Mouse (Mus musculus) lung, embryonic 16.5 days (tissue): Measurements from ENCODE around the gene Pknox2. TPM values are rescaled to one million over a fixed set of nuclear protein-coding genes. Genes with fewer than 3 reads are reported as not detected.

ENCODE experiments used
- ATAC-seq: fragments of 200-750 bp; cut with Nextera tagmentation; 2 replicates; pipeline ENCODE4 v1.8.0; 2017; ENCODE audit warnings: low read depth, mild to moderate bottlenecking, moderate library complexity
- H3K27ac ChIP-seq: fragments of 300-500 bp; sonication (generic); 2 replicates; pipeline ENCODE4 v1.5.1; 2014; ENCODE audit warnings: mild to moderate bottlenecking, control low read depth, low read length
- H3K27me3 ChIP-seq: fragments of 300-500 bp; sonication (generic); 2 replicates; pipeline ENCODE4 v1.6.1; 2014; ENCODE audit warnings: low read depth, low read length, mixed read lengths; ENCODE audit not compliant: control insufficient read depth, insufficient read depth
- H3K36me3 ChIP-seq: fragments of 300-500 bp; sonication (generic); 2 replicates; pipeline ENCODE4 v1.6.1; 2014; ENCODE audit warnings: low read length; ENCODE audit not compliant: control insufficient read depth, insufficient read depth
- H3K4me1 ChIP-seq: fragments of 300-500 bp; sonication (generic); replicated peaks from 2 replicates; pipeline ENCODE4 v1.6.1; 2014; ENCODE audit warnings: low read length, mixed read lengths; ENCODE audit not compliant: control insufficient read depth, insufficient read depth
- H3K4me2 ChIP-seq: fragments of 300-500 bp; sonication (generic); 2 replicates; pipeline ENCODE4 v1.6.1; 2014; ENCODE audit warnings: low read depth, low read length, control low read depth
- H3K4me3 ChIP-seq: fragments of 300-500 bp; sonication (generic); 2 replicates; pipeline ENCODE4 v1.5.1; 2014; ENCODE audit warnings: mild to moderate bottlenecking, low read length, control low read depth
- H3K9ac ChIP-seq: fragments of 300-500 bp; sonication (generic); 2 replicates; pipeline ENCODE4 v1.6.1; 2014; ENCODE audit warnings: low read length, control low read depth
- H3K9me3 ChIP-seq: fragments of 300-500 bp; sonication (generic); 2 replicates; pipeline ENCODE4 v1.6.1; 2016; ENCODE audit warnings: low read length; ENCODE audit not compliant: control insufficient read depth
- WGBS: fragments of 180-500 bp; shearing (Covaris S2); extraction: QIAGEN DNeasy Blood & Tissue Kit; methylation state at CpG from one replicate; pipeline ENCODE4 v1.1.7; 2014; 5-methylcytosine and 5-hydroxymethylcytosine counted together
- polyA plus RNA-seq: library from polyadenylated mRNA; unstranded; fragments of >200 nt; fragmentation: Nextera tagmentation; extraction: Ambion mirVana; gene quantifications from 2 replicates; pipeline ENCODE4 v1.2.1, GENCODE M21; 2015

Pknox2 gene
- polyA plus RNA-seq, 1 experiment from 2014 or later, result 12.8 TPM

GRCm38 (mm10) chr9:37069391-37070312, 77.6 kb downstream of the Pknox2 start:
- Histone ChIP-seq H3K9me3 (no peaks in the 10 kb centered on the region), H3K36me3 (no peaks in the 10 kb centered on the region), H3K4me2 (no peak overlapping the region), H3K4me1 (peaks cover 5% of the 10 kb centered on the region), H3K27me3 (no peaks in the 10 kb centered on the region), H3K27ac (no peak overlapping the region), H3K9ac (no peak overlapping the region), H3K4me3 (no peak overlapping the region)
- 64% methylated on average over 6 of the region's 6 CpGs for WGBS
- no peak for ATAC-seq

DNA sequence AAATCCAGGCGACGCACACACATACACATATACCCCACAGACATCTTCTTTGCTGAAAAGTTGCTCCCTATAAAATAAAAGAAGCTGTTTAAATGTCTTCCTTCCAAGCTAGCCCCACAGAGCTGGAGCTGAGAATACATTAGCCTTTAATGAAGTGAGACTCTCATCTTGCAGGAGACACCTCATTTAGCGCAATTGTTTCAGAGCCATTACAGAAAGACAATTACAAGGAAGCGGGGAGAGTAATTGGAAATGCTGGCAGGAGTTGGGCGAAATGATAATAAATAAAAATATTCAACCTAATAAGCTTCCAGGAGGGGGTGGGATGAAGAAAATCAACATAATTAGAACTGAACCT, 79.8 kb downstream of the Pknox2 start:
- ATAC-seq, result no peak
- Histone ChIP-seq H3K27me3 (no peaks in the 10 kb centered on the region), H3K9me3 (no peaks in the 10 kb centered on the region), H3K4me2 (no peak overlapping the region), H3K27ac (no peak overlapping the region), H3K36me3 (no peaks in the 10 kb centered on the region), H3K4me1 (peaks cover 5% of the 10 kb centered on the region), H3K9ac (no peak overlapping the region), H3K4me3 (no peak overlapping the region)
- 56% methylated on average over 5 of the region's 5 CpGs for WGBS

DNA sequence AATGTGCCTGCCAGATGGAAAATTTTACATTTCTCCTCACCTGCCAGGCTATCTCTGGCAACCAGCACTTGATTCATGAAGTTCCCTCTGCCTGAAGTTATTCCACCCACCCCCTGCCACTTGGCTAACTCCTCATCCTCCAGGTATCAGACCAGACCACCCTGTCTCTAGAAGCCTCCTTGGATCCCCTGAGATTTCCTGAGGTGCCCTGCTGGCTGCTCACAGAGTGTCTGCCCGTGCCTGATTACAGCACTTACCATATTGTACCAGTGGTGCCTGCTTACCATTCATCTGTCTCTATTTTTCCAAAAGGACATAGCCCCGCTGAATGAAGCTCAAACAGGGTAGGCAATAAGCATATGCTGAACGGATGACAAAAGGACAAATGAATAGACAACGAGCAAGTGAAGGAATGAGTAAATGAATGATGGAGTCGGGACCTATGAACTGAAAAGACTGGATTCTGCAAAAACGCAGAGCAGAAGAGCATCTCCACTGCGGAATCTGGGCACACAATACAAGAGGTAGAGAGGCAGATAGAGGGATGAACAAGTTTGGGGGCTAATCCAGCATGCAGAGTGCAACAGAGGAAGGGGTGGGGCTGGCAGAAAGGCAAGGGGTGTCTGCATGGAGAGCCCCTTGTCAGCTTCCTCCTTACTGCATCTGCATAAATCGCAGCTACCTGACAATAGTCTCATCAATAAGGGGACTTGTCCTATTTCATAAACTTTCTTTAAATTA, 80.3 kb downstream of the Pknox2 start:
- no peak overlapping the region for H3K4me3 ChIP-seq
- H3K4me2 ChIP-seq, result no peak overlapping the region
- H3K27ac ChIP-seq, result no peak overlapping the region
- ATAC-seq, result no peak
- WGBS, result 73% methylated on average over 8 of the region's 8 CpGs
- H3K9ac ChIP-seq, result no peak overlapping the region
- H3K27me3 ChIP-seq, result no peaks in the 10 kb centered on the region
- H3K4me1 ChIP-seq, result peaks cover 5% of the 10 kb centered on the region
- no peaks in the 10 kb centered on the region for H3K9me3 ChIP-seq
- no peaks in the 10 kb centered on the region for H3K36me3 ChIP-seq

DNA sequence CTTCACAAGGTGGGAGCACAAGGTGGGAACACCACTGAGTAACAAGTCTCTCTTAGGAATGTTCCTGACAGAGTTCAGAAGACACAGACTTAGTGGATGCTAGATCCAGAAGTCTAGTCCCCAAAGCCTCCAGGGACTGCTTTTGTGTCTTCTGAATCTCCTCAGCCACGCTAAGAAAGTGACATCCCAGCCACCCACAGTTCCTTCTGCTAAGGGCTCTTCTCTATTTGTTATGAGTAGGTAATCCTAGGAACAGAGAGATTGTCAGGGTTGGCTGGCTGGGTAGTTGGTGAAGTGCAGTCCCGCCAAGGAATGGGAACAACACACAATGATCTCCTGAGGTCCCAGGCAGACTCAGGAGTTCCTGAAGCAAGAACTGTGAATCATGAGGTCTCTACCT, 85.6 kb downstream of the Pknox2 start:
- Histone ChIP-seq H3K4me3 (no peak overlapping the region), H3K27me3 (no peaks in the 10 kb centered on the region), H3K27ac (no peak overlapping the region), H3K4me1 (0 out of 2 replicates have a peak, but pooled peaks cover 2% of the 10 kb centered on the region), H3K9ac (no peak overlapping the region), H3K9me3 (no peaks in the 10 kb centered on the region), H3K4me2 (no peak overlapping the region), H3K36me3 (no peaks in the 10 kb centered on the region)
- WGBS, result 59% methylated on average over 2 of the region's 2 CpGs
- ATAC-seq, result no peak

GRCm38 (mm10) chr9:37054703-37055102, 92.5 kb downstream of the Pknox2 start:
- WGBS, result 23% methylated on average over 5 of the region's 5 CpGs
- peak; percentile 62 for ATAC-seq
- no peaks in the 10 kb centered on the region for H3K36me3 ChIP-seq
- peaks cover 25% of the 10 kb centered on the region for H3K4me1 ChIP-seq
- H3K4me2 ChIP-seq, result peak overlapping the region; percentile 47
- H3K4me3 ChIP-seq, result no peak overlapping the region
- H3K27ac ChIP-seq, result peak overlapping the region; percentile 60
- H3K9ac ChIP-seq, result no peak overlapping the region
- no peaks in the 10 kb centered on the region for H3K27me3 ChIP-seq
- no peaks in the 10 kb centered on the region for H3K9me3 ChIP-seq

DNA sequence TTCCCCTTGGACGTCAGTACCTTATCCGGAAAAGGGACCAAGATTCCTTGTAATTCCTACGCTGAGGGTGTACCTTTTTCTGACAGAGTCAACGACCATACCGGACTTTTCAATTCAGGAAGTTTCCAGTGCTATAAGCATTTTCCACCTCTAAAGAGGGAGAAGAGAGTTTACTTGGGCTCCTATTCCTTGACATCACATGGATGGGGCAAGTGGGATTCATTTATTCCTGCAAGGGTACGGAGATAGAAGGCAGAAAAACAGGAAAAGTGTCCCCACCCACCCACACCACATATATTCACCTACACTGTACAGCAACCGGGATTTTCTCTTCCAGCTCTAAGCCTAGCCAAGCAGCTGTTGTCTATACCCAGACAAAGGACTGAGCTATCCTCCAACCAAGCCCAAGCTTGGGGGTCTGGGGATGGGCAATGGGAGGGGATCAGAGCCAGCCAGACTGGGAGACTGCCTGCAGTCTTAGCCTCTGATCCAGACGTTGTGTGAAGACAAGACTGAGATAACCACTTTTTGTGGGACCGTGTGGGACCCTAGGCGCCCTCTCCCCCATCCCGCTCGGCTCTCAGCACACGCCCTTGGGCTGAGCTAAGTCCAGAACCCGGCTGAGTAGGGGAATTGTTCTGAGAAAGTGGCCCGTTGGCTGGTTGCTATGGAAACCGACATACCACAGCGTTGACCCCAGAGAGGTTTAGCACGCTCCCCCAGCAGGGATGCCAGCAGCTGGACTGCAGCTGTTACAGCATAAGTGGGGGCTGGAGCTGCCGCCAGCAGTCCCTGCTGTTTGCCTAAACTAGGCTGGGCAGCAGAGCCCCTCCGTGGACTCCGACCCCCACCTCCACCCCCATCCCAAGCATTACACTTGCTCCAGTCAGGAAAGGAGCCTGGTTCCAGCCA, 93.3 kb downstream of the Pknox2 start:
- ATAC-seq, result peak; percentile 90
- H3K9me3 ChIP-seq, result no peaks in the 10 kb centered on the region
- H3K27ac ChIP-seq, result peak overlapping the region; percentile 86
- no peaks in the 10 kb centered on the region for H3K36me3 ChIP-seq
- WGBS, result 9% methylated on average over 21 of the region's 21 CpGs
- H3K4me3 ChIP-seq, result peak overlapping the region; percentile 12
- peak overlapping the region; percentile 47 for H3K4me2 ChIP-seq
- H3K4me1 ChIP-seq, result peaks cover 25% of the 10 kb centered on the region
- H3K27me3 ChIP-seq, result no peaks in the 10 kb centered on the region
- peak overlapping the region; percentile 51; the same call in 1 of the 2 replicates for H3K9ac ChIP-seq

GRCm38 (mm10) chr9:37053041-37053440, 94.2 kb downstream of the Pknox2 start:
- WGBS, result 28% methylated on average over 6 of the region's 6 CpGs
- no peak overlapping the region for H3K4me3 ChIP-seq
- no peaks in the 10 kb centered on the region for H3K9me3 ChIP-seq
- H3K27ac ChIP-seq, result peak overlapping the region; percentile 86
- peak overlapping the region; percentile 24 for H3K4me2 ChIP-seq
- H3K27me3 ChIP-seq, result no peaks in the 10 kb centered on the region
- peaks cover 22% of the 10 kb centered on the region for H3K4me1 ChIP-seq
- no peaks in the 10 kb centered on the region for H3K36me3 ChIP-seq
- ATAC-seq, result 0 out of 2 replicates have a peak, but pooled peaks have one; percentile 12
- peak overlapping the region; percentile 38; the same call in 1 of the 2 replicates for H3K9ac ChIP-seq

GRCm38 (mm10) chr9:37051669-37052068, 95.5 kb downstream of the Pknox2 start:
- Histone ChIP-seq H3K4me2 (no peak overlapping the region), H3K9ac (no peak overlapping the region), H3K9me3 (no peaks in the 10 kb centered on the region), H3K4me1 (peaks cover 22% of the 10 kb centered on the region), H3K27ac (no peak overlapping the region), H3K4me3 (no peak overlapping the region), H3K27me3 (no peaks in the 10 kb centered on the region), H3K36me3 (no peaks in the 10 kb centered on the region)
- no peak for ATAC-seq
- WGBS, result 89% methylated on average over 4 of the region's 4 CpGs
